Mouse (Mus musculus) left cerebral cortex, adult 2 months (tissue): ENCODE measurements around the gene Tfr2. TPM values are rescaled to one million over a fixed set of nuclear protein-coding genes. Genes with fewer than 3 reads are reported as not detected.
"Not testable (repeated sequence)": the region's sequence is repeated elsewhere in the genome, so short reads cannot be mapped to it uniquely, and the experiment has no call there.

ENCODE experiments used
- DNase-seq, 2 experiments: peaks; one replicate each; pipeline ENCODE4 v3.0.0; 2021 to 2022; ENCODE audit warnings: low spot score in 2 of 2, mixed read lengths in 1 of 2; ENCODE audit errors: extremely low spot score in 1 of 2
- H3K27ac ChIP-seq: fragments of 200-600 bp; 2 replicates; pipeline ENCODE4 v1.8.1; 2022
- H3K4me3 ChIP-seq: fragments of 200-600 bp; 2 replicates; pipeline ENCODE4 v1.8.1; 2022
- CTCF ChIP-seq: fragments of 200-600 bp; IDR thresholded peaks from 2 replicates; pipeline ENCODE4 v1.8.1; 2022; ENCODE audit warnings: antibody characterized with exemption, mild to moderate bottlenecking, moderate library complexity
- intact Hi-C: fragments of 180-260 bp; cut with DNase I; formaldehyde crosslinking; loops from one replicate; pipeline ENCODE4 v1.15.1; 2025
- total RNA-seq, 2 experiments: library from RNA; stranded (reverse); gene quantifications; 2 replicates each; pipeline ENCODE4 v1.2.3; 2021

The Tfr2 gene
- total RNA-seq, 2 experiments from 2014 or later: 13.2 to 14.9 TPM

DNA sequence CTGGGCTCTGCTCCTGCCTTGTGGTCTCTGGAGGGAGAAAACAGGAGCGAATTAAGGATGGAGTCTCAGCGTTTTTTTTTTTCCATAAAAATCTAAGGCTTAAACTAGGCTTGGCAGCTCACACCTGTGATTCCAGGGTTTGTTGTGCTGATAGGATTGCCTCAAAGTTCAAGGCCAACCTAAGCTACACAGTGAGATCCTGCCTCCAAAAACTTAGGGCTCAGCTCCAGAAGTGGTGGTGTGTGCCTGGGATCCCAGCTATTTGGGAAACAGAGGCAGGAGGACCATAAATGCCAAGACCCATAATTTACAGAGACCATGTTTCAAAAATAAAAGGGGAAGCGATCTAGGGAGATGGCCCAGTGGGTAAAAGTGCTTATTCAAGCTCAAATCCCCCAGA lies 39.7 kb downstream of the Tfr2 start:
- TF ChIP-seq CTCF: no peak
- Histone ChIP-seq H3K27ac (no peak overlapping the region), H3K4me3 (no peak overlapping the region)
- intact Hi-C loops: loop anchor here (10.0 kb wide), 1 partner anchor 624 kb away; the partner anchor contains the start of genes Plod3 and Znhit1
- DNase-seq: no peak

- H3K27ac ChIP-seq: no peak overlapping the region
- intact Hi-C loops: no loop called here
- no peak for TF ChIP-seq CTCF
- H3K4me3 ChIP-seq: no peak overlapping the region
- DNase-seq: no peak
These were observed 40.4 kb downstream of the Tfr2 start for GRCm38 (mm10) chr5:137610056-137610455.

DNA sequence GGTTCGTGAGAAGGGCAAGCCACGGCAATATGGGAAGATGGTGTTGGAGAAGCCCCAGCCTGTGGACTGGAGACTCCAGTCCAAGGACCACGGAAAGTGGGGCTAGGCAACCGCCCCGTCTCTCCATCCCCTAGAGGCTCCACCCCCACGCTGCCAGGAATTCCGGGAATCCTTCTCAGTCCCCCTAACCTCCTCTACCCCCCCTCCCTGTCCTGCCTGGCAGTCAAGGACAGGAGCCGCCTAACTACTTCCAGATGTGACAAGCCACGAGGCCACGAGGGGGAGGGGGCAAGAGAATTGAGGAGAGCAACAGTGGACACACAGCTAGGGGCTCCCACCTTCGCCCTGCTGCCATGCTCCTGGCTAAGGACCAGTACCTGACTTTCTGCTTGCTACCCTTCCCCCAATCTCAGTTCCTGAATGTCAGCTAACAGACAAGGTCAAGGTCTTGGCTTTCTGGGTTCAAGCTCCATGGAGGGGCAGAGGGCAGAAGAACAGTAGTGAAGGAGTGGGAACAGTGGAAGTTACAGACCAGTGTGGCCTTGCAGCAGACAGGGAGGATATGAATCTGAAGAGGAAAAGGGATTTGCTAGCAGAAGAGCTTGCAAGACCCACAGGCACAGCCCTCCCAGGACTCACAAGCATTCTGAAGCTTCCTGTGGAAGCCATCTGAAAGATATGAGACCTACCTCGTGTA lies 41.1 kb downstream of the Tfr2 start:
- Histone ChIP-seq H3K4me3 (no peak overlapping the region), H3K27ac (no peak overlapping the region)
- intact Hi-C loops: no loop called here

GRCm38 (mm10) chr5:137611245-137611602 lies 41.6 kb downstream of the Tfr2 start:
- DNase-seq: no peak
- Histone ChIP-seq H3K4me3 (no peak overlapping the region), H3K27ac (no peak overlapping the region)
- TF ChIP-seq CTCF: no peak
- intact Hi-C loops: no loop called here

More for the DNA sequence above, 41.1 kb downstream of the Tfr2 start:
- DNase-seq: no peak
- TF ChIP-seq CTCF: no peak

GRCm38 (mm10) chr5:137613076-137613475 lies 43.4 kb downstream of the Tfr2 start:
- intact Hi-C loops: no loop called here

DNA sequence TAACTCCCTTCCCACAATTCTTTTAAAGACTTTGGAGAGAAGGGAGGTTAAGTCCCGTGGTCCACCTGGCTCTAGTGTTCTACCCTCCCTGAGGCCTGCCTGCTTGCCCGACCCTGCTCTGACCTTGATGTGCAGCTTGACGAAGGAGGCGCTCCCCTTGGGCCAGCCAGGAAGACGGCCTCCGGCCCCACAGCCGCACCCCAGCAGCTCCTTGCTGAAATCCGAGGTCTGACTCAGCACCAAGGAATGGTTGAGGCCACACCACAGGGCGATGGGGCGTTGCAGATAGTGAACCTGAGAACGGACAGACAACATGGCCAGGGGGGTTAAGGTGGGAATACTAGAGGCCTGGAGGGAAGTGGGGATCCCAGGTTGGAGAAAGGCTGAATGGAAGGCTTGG lies 43.9 kb downstream of the Tfr2 start, which contains the start of gene Pcolce:
Gene Pcolce (minus strand): TSS at position 235 of the 400 bp plus-strand sequence.
- no peak for TF ChIP-seq CTCF
- Histone ChIP-seq H3K27ac (no peak within 1 kb of the TSS), H3K4me3 (no peak within 1 kb of the TSS)
- intact Hi-C loops: no loop called here
- DNase-seq: no peak

More at GRCm38 (mm10) chr5:137613076-137613475, 43.4 kb downstream of the Tfr2 start:
- H3K4me3 ChIP-seq: no peak overlapping the region
- H3K27ac ChIP-seq: no peak overlapping the region
- no peak for TF ChIP-seq CTCF
- DNase-seq: no peak

- DNase-seq, H3K4me3 ChIP-seq, H3K27ac ChIP-seq, intact Hi-C loops: not testable (repeated sequence)
- peak; percentile 40 for TF ChIP-seq CTCF
These were observed 45.3 kb downstream of the Tfr2 start for GRCm38 (mm10) chr5:137614921-137615320.

GRCm38 (mm10) chr5:137615347-137615746 lies 45.7 kb downstream of the Tfr2 start:
- intact Hi-C loops: no loop called here
- TF ChIP-seq CTCF: no peak
- DNase-seq: no peak
- H3K4me3 ChIP-seq: no peak overlapping the region
- H3K27ac ChIP-seq: no peak overlapping the region

- Histone ChIP-seq H3K27ac (no peak overlapping the region), H3K4me3 (no peak overlapping the region)
- DNase-seq: no peak
- intact Hi-C loops: no loop called here
- no peak for TF ChIP-seq CTCF
These were observed 54.4 kb downstream of the Tfr2 start for GRCm38 (mm10) chr5:137623937-137624530.

DNA sequence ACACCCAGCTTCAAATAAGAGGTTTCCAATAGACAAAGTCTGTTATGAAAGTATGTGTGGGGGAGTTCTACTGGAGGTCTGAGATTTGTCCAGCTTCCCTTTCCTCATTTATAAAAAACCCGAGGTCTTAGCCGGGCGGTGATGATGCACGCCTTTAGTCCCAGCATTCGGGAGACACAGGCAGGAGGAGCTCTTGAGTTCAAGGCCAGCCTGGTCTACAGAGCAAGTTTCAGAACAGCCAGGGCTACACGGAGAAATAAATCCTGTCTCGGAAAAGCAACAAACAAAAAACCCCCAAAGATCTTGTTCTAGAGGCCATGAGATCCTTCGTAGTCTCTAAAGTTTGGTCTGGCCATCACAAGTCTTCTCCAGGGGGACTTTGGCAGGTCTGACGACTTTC lies 58.4 kb downstream of the Tfr2 start:
- TF ChIP-seq CTCF: peak; percentile 4
- peak overlapping the region; percentile 96 for H3K27ac ChIP-seq
- intact Hi-C loops: loop anchor here (1.0 to 2.0 kb wide), 2 partner anchors 27 to 55 kb away; partner anchors contain the start of gene Mospd3
- DNase-seq: no peak
- H3K4me3 ChIP-seq: peak overlapping the region; percentile 65

- DNase-seq: peak; percentile 97 to 99
- peak within 1 kb of the TSS; percentile 100 for H3K4me3 ChIP-seq
- intact Hi-C loops: loop anchor here (1.0 to 2.0 kb wide), 2 partner anchors 27 to 54 kb away; partner anchors contain the start of gene Mospd3
- H3K27ac ChIP-seq: peak within 1 kb of the TSS; percentile 96
- no peak; the same call in 1 of the 2 replicates for TF ChIP-seq CTCF
These were observed 59.1 kb downstream of the Tfr2 start, which contains the start of the genes Fbxo24, Lrch4 and Gm20605 for GRCm38 (mm10) chr5:137628498-137629305. Gene Fbxo24, minus strand, starts transcription at chr5:137629002. Gene Lrch4, plus strand, starts transcription at chr5:137629121. Gene Gm20605, plus strand, starts transcription at chr5:137629175.
